In genomic region chr2:162129896-162130295, GRCm38 (mm10) we compare ENCODE assay signal across 20 mouse cellular contexts.
"Had no signal": no experiment of that assay in that cellular context is flagged by ENCODE, and none has a peak within 500 bp of the region (broad histone marks: within the 10 kb centered on the region; RNA-seq: fewer than 3 reads in every experiment).

No protein-coding gene starts in this region.

- H3K27ac ChIP-seq: kidney, embryonic 15.5 days; left cerebral cortex, adult 2 months; limb, embryonic 12.5 days; limb, embryonic 15.5 days; liver, embryonic 14.5 days; macrophage; midbrain, embryonic 13.5 days; neural tube, embryonic 13.5 days; stomach, postnatal 0 days had no signal

- H3K27me3 ChIP-seq: kidney, embryonic 15.5 days; limb, embryonic 12.5 days; limb, embryonic 15.5 days; midbrain, embryonic 13.5 days; neural tube, embryonic 13.5 days had no signal

- DNase-seq: kidney, postnatal 10 days; kidney, postnatal 36 days; layer of hippocampus, postnatal 36 days; left cerebral cortex, postnatal 4 days; liver, postnatal 0 days; lung, embryonic 14.5 days; retina, postnatal 1 day; right cerebral cortex, postnatal 4 days; thymus, adult 2 months; thymus, postnatal 25 days had no signal

- H3K4me1 ChIP-seq: kidney, embryonic 15.5 days; limb, embryonic 12.5 days; limb, embryonic 15.5 days had no signal

- H3K4me3 ChIP-seq: kidney, embryonic 15.5 days; left cerebral cortex, adult 2 months; limb, embryonic 12.5 days; limb, embryonic 15.5 days; midbrain, embryonic 13.5 days; myocyte; neural tube, embryonic 13.5 days had no signal
